Mouse (Mus musculus): Measurements from ENCODE around the gene Lrcol1.

Gene Lrcol1

GRCm38 (mm10) chr5:110386371-110387330 lies 42.1 kb downstream of the Lrcol1 start:
- peak; percentile 66 to 82 for DNase-seq

DNA sequence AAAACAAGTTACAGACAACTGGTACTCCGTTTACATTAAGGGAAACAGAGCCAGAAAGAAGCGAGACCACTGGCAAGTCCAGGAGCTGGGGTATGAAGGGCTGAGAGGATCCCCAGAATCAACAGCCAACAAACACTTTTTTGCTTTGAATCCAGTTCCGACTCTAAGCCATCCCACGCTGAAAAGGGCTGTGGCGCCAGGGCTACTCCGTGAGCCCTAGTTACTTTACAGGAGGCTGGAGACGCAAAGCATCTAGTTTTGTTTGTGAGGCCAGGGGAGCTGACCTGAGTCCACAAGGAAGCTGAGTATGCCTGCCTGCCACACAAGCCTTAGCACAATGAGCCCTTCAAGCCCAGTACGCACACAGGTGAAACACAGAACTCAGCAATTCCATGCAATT lies 42.8 kb downstream of the Lrcol1 start:
- no peak for DNase-seq

DNA sequence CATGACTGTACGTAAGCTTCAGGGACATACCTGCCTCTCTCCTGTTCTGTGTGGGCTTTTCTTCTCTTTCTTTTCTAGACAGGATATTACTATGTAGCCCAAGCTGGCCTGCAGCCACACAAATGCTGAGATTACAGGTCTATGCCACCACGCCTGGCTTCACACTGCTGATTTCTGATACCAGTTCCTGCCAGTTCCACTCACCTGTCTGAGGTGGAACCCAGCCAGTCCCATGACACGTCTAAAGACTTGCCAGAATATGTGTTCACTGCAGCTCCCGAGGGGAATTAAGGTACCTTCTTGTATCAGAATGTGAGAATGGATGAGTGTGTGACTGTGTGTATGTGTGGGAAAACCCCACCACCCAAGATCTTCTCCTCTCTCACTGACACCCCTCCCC lies 46.1 kb downstream of the Lrcol1 start:
- peak; percentile 75 to 77 for DNase-seq

- DNase-seq, result peak; percentile 79 to 81
Measured at GRCm38 (mm10) chr5:110392727-110393126, 48.2 kb downstream of the Lrcol1 start.

- peak; percentile 81 to 82 for DNase-seq
Measured at GRCm38 (mm10) chr5:110395006-110395661, 50.6 kb downstream of the Lrcol1 start.

DNA sequence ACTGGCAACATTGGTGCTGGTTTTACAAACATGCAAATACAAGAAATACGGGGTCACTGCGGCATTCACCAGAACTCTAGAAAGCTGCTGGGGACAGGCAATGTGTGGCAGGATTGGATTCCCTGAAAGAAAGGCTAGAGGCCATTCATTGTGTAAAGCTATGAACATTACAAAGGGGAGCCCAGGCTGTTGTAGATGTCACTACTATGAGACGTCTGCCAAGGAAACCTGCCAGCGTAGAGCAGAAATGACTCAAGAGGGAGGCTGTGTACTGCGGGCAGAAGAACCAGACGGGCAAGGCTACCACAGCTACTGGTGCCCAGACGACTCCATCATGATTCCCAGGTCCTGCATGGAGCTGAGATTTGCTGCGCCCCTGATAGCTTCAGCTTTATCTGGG lies 56.6 kb downstream of the Lrcol1 start:
- peak in 1 of 2 experiments; percentile 48 for DNase-seq

- no peak for DNase-seq
Measured at GRCm38 (mm10) chr5:110402557-110402956, 58.0 kb downstream of the Lrcol1 start.

- DNase-seq, result no peak
Measured at GRCm38 (mm10) chr5:110403931-110404330, 59.4 kb downstream of the Lrcol1 start.

Data from cerebellum, postnatal 36 days (tissue).